Mouse (Mus musculus): ENCODE results near the gene Rph3al. TPM values are rescaled to one million over a fixed set of nuclear protein-coding genes. Genes with fewer than 3 reads are reported as not detected.

Rph3al gene
- polyA plus RNA-seq, 1 experiment from 2014 or later = 0.31 TPM

- 69% methylated on average over 12 of the region's 12 CpGs for WGBS (ENCODE audit: insufficient replicate concordance)
- no peak for ATAC-seq (ENCODE audit: low read depth)
- H3K27me3 ChIP-seq = no peaks in the 10 kb centered on the region
- no peak for DNase-seq
- H3K9ac ChIP-seq = no peak overlapping the region
- no peak overlapping the region for H3K27ac ChIP-seq
- no peak overlapping the region for H3K4me3 ChIP-seq (replicated peaks)
- H3K4me2 ChIP-seq = no peak overlapping the region
- H3K36me3 ChIP-seq = no peaks in the 10 kb centered on the region
- H3K9me3 ChIP-seq (replicated peaks) = no peaks in the 10 kb centered on the region
- H3K4me1 ChIP-seq (replicated peaks) = no peaks in the 10 kb centered on the region
These were observed 98.4 kb downstream of the Rph3al start for GRCm38 (mm10) chr11:75839536-75840430.

- no peak for ATAC-seq (ENCODE audit: low read depth)
These were observed 99.3 kb downstream of the Rph3al start for GRCm38 (mm10) chr11:75838861-75839426.

GRCm38 (mm10) chr11:75836240-75836610 is 102.0 kb downstream of the Rph3al start:
- DNase-seq (no peak), ATAC-seq (ENCODE audit: low read depth) (no peak)
- no peaks in the 10 kb centered on the region for H3K9me3 ChIP-seq (replicated peaks)
- H3K4me3 ChIP-seq (replicated peaks) = no peak overlapping the region
- H3K4me1 ChIP-seq (replicated peaks) = no peaks in the 10 kb centered on the region
- no peaks in the 10 kb centered on the region for H3K36me3 ChIP-seq
- H3K4me2 ChIP-seq = no peak overlapping the region
- H3K27ac ChIP-seq = no peak overlapping the region
- H3K9ac ChIP-seq = no peak overlapping the region
- 59% methylated on average over 11 of the region's 11 CpGs for WGBS (ENCODE audit: insufficient replicate concordance)
- no peaks in the 10 kb centered on the region for H3K27me3 ChIP-seq

More at GRCm38 (mm10) chr11:75838861-75839426, 99.3 kb downstream of the Rph3al start:
- no peak for DNase-seq
- Histone ChIP-seq H3K4me1 (replicated peaks) (no peaks in the 10 kb centered on the region), H3K4me2 (no peak overlapping the region), H3K27ac (no peak overlapping the region), H3K36me3 (no peaks in the 10 kb centered on the region), H3K9ac (no peak overlapping the region), H3K27me3 (no peaks in the 10 kb centered on the region), H3K4me3 (replicated peaks) (no peak overlapping the region), H3K9me3 (replicated peaks) (no peaks in the 10 kb centered on the region)
- WGBS (ENCODE audit: insufficient replicate concordance) = 56% methylated on average over 10 of the region's 10 CpGs

GRCm38 (mm10) chr11:75835587-75836239 is 102.5 kb downstream of the Rph3al start:
- no peak overlapping the region for H3K27ac ChIP-seq
- no peaks in the 10 kb centered on the region for H3K27me3 ChIP-seq
- ATAC-seq (ENCODE audit: low read depth) = no peak
- WGBS (ENCODE audit: insufficient replicate concordance) = 58% methylated on average over 11 of the region's 11 CpGs
- no peak overlapping the region for H3K4me2 ChIP-seq
- H3K9me3 ChIP-seq (replicated peaks) = no peaks in the 10 kb centered on the region
- H3K4me1 ChIP-seq (replicated peaks) = no peaks in the 10 kb centered on the region
- no peaks in the 10 kb centered on the region for H3K36me3 ChIP-seq
- DNase-seq = no peak
- H3K4me3 ChIP-seq (replicated peaks) = no peak overlapping the region
- H3K9ac ChIP-seq = no peak overlapping the region

GRCm38 (mm10) chr11:75833081-75833480 is 105.1 kb downstream of the Rph3al start:
- no peak overlapping the region for H3K4me3 ChIP-seq (replicated peaks)
- H3K4me2 ChIP-seq = no peak overlapping the region
- ATAC-seq (ENCODE audit: low read depth) (no peak), DNase-seq (no peak)
- H3K9ac ChIP-seq = no peak overlapping the region
- no peaks in the 10 kb centered on the region for H3K27me3 ChIP-seq
- H3K4me1 ChIP-seq (replicated peaks) = no peaks in the 10 kb centered on the region
- no peak overlapping the region for H3K27ac ChIP-seq
- 64% methylated on average over 6 of the region's 6 CpGs for WGBS (ENCODE audit: insufficient replicate concordance)
- no peaks in the 10 kb centered on the region for H3K9me3 ChIP-seq (replicated peaks)
- no peaks in the 10 kb centered on the region for H3K36me3 ChIP-seq

GRCm38 (mm10) chr11:75830386-75830785 is 107.8 kb downstream of the Rph3al start:
- 58% methylated on average over 3 of the region's 3 CpGs for WGBS (ENCODE audit: insufficient replicate concordance)
- Histone ChIP-seq H3K27me3 (no peaks in the 10 kb centered on the region), H3K4me1 (replicated peaks) (no peaks in the 10 kb centered on the region), H3K9me3 (replicated peaks) (no peaks in the 10 kb centered on the region), H3K4me3 (replicated peaks) (no peak overlapping the region), H3K4me2 (no peak overlapping the region), H3K9ac (no peak overlapping the region), H3K27ac (no peak overlapping the region), H3K36me3 (no peaks in the 10 kb centered on the region)
- DNase-seq (no peak), ATAC-seq (ENCODE audit: low read depth) (no peak)

- no peak for DNase-seq
- H3K27ac ChIP-seq = no peak overlapping the region
- no peak overlapping the region for H3K4me2 ChIP-seq
- no peak overlapping the region for H3K4me3 ChIP-seq (replicated peaks)
- H3K36me3 ChIP-seq = no peaks in the 10 kb centered on the region
- H3K9me3 ChIP-seq (replicated peaks) = no peaks in the 10 kb centered on the region
- 55% methylated on average over 8 of the region's 8 CpGs for WGBS (ENCODE audit: insufficient replicate concordance)
- no peak for ATAC-seq (ENCODE audit: low read depth)
- no peaks in the 10 kb centered on the region for H3K27me3 ChIP-seq
- no peak overlapping the region for H3K9ac ChIP-seq
- H3K4me1 ChIP-seq (replicated peaks) = no peaks in the 10 kb centered on the region
These were observed 110.8 kb downstream of the Rph3al start for GRCm38 (mm10) chr11:75827414-75827813.

GRCm38 (mm10) chr11:75823506-75823905 is 114.7 kb downstream of the Rph3al start:
- DNase-seq (no peak), ATAC-seq (ENCODE audit: low read depth) (no peak)
- Histone ChIP-seq H3K36me3 (no peaks in the 10 kb centered on the region), H3K4me3 (replicated peaks) (no peak overlapping the region), H3K4me2 (no peak overlapping the region), H3K9me3 (replicated peaks) (no peaks in the 10 kb centered on the region), H3K27ac (no peak overlapping the region), H3K27me3 (no peaks in the 10 kb centered on the region; the same call in 1 of the 2 replicates), H3K4me1 (replicated peaks) (no peaks in the 10 kb centered on the region), H3K9ac (no peak overlapping the region)
- WGBS (ENCODE audit: insufficient replicate concordance) = 52% methylated on average over 7 of the region's 7 CpGs

GRCm38 (mm10) chr11:75813085-75813484 is 125.1 kb downstream of the Rph3al start:
- Histone ChIP-seq H3K9me3 (replicated peaks) (no peaks in the 10 kb centered on the region), H3K27ac (no peak overlapping the region), H3K9ac (no peak overlapping the region), H3K4me1 (replicated peaks) (peaks cover 3% of the 10 kb centered on the region; the same call in 1 of the 2 replicates), H3K4me2 (no peak overlapping the region), H3K36me3 (no peaks in the 10 kb centered on the region), H3K27me3 (0 out of 2 replicates have a peak, but pooled peaks cover 6% of the 10 kb centered on the region), H3K4me3 (replicated peaks) (no peak overlapping the region)
- 70% methylated on average over 10 of the region's 10 CpGs for WGBS (ENCODE audit: insufficient replicate concordance)
- DNase-seq (no peak), ATAC-seq (ENCODE audit: low read depth) (no peak)

GRCm38 (mm10) chr11:75811900-75812299 is 126.3 kb downstream of the Rph3al start:
- H3K4me3 ChIP-seq (replicated peaks) = no peak overlapping the region
- no peak overlapping the region for H3K27ac ChIP-seq
- H3K9me3 ChIP-seq (replicated peaks) = no peaks in the 10 kb centered on the region
- H3K9ac ChIP-seq = no peak overlapping the region
- WGBS (ENCODE audit: insufficient replicate concordance) = 51% methylated on average over 3 of the region's 3 CpGs
- H3K27me3 ChIP-seq = no peaks in the 10 kb centered on the region
- no peaks in the 10 kb centered on the region for H3K36me3 ChIP-seq
- no peak for DNase-seq
- H3K4me1 ChIP-seq (replicated peaks) = peaks cover 3% of the 10 kb centered on the region; the same call in 1 of the 2 replicates
- ATAC-seq (ENCODE audit: low read depth) = peak; percentile 45; the same call in 1 of the 2 replicates
- no peak overlapping the region for H3K4me2 ChIP-seq

GRCm38 (mm10) chr11:75810526-75810925 is 127.7 kb downstream of the Rph3al start:
- Histone ChIP-seq H3K4me1 (replicated peaks) (peaks cover 3% of the 10 kb centered on the region; the same call in 1 of the 2 replicates), H3K36me3 (no peaks in the 10 kb centered on the region), H3K4me3 (replicated peaks) (no peak overlapping the region), H3K4me2 (no peak overlapping the region), H3K27ac (no peak overlapping the region), H3K27me3 (no peaks in the 10 kb centered on the region), H3K9me3 (replicated peaks) (no peaks in the 10 kb centered on the region), H3K9ac (no peak overlapping the region)
- ATAC-seq (ENCODE audit: low read depth) (no peak), DNase-seq (no peak)
- 52% methylated on average over 3 of the region's 3 CpGs for WGBS (ENCODE audit: insufficient replicate concordance)
